Mouse (Mus musculus) olfactory bulb, adult 2 months (tissue): ENCODE measurements around the gene Cblb.

Experiments
- CTCF ChIP-seq: fragments of 200-500 bp; IDR thresholded peaks from 2 replicates; pipeline ENCODE4 v1.5.1; 2012; ENCODE audit warnings: low read depth, mild to moderate bottlenecking, low read length, moderate library complexity; ENCODE audit not compliant: insufficient read depth
- POLR2A ChIP-seq: fragments of 200-500 bp; IDR thresholded peaks from 2 replicates; pipeline ENCODE4 v1.6.1; 2012; ENCODE audit warnings: mild to moderate bottlenecking, low read depth, low read length, moderate library complexity; ENCODE audit not compliant: insufficient read depth

DNA sequence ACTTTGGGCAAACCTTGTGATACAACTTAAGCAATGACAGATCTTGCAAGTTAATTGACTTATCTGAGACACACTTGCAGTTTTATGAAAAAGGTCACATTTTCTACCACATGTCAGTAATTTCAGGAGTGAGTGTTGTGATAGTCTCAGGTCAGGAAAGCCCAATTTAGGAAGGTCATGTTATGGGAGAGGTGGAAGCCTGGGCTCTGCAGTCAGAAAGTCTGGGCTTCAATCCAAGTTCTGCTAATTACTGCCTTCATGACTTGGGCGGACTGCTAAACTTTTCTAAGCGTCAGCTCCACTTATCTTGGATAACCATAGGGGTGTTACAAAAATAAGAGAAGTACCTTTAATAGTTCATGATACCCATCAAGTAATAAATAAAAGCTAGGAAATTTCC lies 22.6 kb upstream of the Cblb start:
- TF ChIP-seq CTCF, result no peak
- no peak for TF ChIP-seq POLR2A
